Mouse (Mus musculus) cerebellum, postnatal 14 days (tissue): Measurements from ENCODE around the gene Slc35f5.

Experiments
- DNase-seq, 2 experiments: peaks; one replicate each; pipeline ENCODE4 v3.0.0; 2021; ENCODE audit warnings: mixed read lengths in 2 of 2

Gene Slc35f5

GRCm38 (mm10) chr1:125575458-125576114 is 15.2 kb downstream of the Slc35f5 start:
- no peak for DNase-seq

DNA sequence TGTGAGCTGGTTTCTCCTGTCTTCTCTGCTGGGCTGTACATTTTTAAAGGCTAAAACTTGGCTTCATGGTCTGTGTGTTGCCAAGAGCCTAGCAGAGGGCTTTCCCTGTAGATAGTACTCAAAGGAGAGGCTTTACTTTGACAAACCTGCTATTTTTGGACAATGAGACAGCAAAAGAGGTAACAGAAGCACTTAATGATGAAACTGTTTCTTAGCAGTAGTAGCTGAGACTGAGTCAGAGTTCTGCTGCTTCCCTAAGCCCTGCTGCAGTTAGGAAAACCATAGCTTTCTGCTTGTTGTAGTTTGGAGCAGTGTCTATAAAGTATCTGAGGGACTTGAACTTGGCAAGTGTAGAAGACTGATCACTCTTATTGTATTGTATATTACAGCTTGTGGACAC is 16.6 kb downstream of the Slc35f5 start:
- no peak for DNase-seq

- no peak for DNase-seq
Measured at GRCm38 (mm10) chr1:125578091-125578490, 17.7 kb downstream of the Slc35f5 start.

- DNase-seq = no peak
Measured at GRCm38 (mm10) chr1:125581134-125581533, 20.7 kb downstream of the Slc35f5 start.

- DNase-seq = no peak
Measured at GRCm38 (mm10) chr1:125603620-125604019, 43.2 kb downstream of the Slc35f5 start.

GRCm38 (mm10) chr1:125607087-125607803 is 46.9 kb downstream of the Slc35f5 start:
- peak; percentile 95 to 97 for DNase-seq

DNA sequence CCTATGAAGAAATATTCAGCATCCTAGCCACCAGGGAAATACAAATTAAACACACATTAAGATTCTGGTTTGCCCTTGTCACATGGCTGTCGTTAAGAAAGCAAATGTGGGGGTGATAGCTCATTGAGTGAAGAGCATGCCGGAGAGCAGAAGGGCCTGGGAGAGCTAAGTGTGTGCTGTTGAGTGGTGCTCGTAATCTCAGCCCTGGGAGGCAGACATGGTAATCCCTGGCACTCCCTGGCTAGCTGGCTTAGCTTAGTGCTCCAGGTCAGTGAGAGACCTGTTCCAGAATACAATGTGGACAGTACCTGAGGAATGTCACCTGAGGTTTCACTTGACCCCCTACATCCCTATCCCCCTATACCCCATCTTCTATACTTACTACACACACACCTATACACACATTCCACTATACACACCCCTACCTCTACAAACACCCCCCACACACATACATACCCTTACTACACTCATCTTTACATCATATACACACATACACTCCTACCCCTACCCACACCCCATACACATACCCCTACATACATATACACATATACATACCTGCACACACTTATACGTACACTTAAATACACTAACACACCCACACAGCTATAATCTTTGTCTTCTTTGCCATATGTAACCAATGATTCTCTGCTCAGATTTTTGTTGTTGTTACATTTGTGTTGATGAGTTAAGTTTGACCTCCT is 64.1 kb downstream of the Slc35f5 start:
- no peak for DNase-seq

DNA sequence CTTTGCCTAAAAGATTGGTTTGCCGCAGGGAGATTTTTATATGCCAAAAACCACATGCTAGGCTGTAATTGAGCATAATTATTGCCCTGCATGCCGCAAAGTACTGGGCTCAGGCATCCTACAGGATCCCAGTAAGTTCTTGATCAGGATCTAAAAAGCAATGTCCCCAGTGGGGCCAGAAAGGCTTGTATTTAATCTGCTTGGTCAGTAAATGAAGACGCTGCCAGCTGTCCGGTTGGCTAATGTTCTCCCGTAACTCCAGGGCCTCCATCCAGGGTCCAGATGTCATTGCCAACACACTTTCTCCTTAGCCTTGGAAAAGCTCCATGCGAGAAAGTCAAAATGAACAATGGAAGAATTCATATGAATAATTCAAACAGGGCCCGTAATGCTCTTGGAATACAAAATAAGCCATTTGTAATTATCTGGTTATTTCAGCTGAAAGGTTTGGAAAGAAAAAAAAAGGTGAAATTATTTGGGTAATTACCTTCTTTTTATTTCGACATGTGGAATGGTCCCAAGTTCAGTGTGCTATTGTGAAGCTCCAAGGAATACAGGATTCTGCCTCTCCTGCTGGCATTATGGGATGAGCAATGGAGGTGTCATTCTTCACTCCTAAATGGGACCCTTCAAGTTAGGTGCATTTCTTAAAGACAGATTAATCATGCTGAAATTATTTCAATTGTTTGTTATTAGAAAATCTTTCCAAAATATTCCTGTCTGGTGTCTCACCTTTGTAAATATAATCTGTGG is 79.3 kb downstream of the Slc35f5 start:
- DNase-seq = peak; percentile 59 to 73

GRCm38 (mm10) chr1:125643643-125644042 is 83.2 kb downstream of the Slc35f5 start:
- DNase-seq = peak; percentile 89
